Mouse (Mus musculus): ENCODE measurements around the gene Psmb5.

- TF ChIP-seq CTCF (IDR thresholded peaks at IDR 0.05; ENCODE audit: low read depth, low read length) (no peak), POLR2A (IDR thresholded peaks at IDR 0.05; ENCODE audit: borderline replicate concordance, low read depth, low read length) (no peak)
These were observed 42.2 kb upstream of the Psmb5 start for GRCm38 (mm10) chr14:54660009-54660408.
